Mouse (Mus musculus): Measurements from ENCODE around the gene Gpr160.

GRCm38 (mm10) chr3:30847413-30847812 lies 8.3 kb upstream of the Gpr160 start:
- TF ChIP-seq CTCF (conservative IDR thresholded peaks at IDR 0.05 in 1 of 2, IDR thresholded peaks at IDR 0.05 in 1 of 2; ENCODE audit: low read depth in 2 of 2, low read length in 2 of 2), result no peak
- TF ChIP-seq IRF4 (IDR thresholded peaks at IDR 0.05; ENCODE audit: low read depth, low read length), result no peak
- TF ChIP-seq ETS1 (conservative IDR thresholded peaks at IDR 0.05; ENCODE audit: low read depth, low read length), result no peak
- no peak for TF ChIP-seq EP300 (IDR thresholded peaks at IDR 0.05; ENCODE audit: low read length)
- TF ChIP-seq POLR2A (IDR thresholded peaks at IDR 0.05; ENCODE audit: low read depth, low read length), result no peak
- no peak for TF ChIP-seq KAT2A (IDR thresholded peaks at IDR 0.05; ENCODE audit: insufficient replicate concordance, low read length)
- TF ChIP-seq CHD1 (IDR thresholded peaks at IDR 0.05; ENCODE audit: low read depth, low read length), result no peak
- no peak for TF ChIP-seq NELFE (IDR thresholded peaks at IDR 0.05; ENCODE audit: low read depth, low read length)
- no peak for TF ChIP-seq CHD2 (IDR thresholded peaks at IDR 0.05; ENCODE audit: low read length)
- TF ChIP-seq MAFK (IDR thresholded peaks at IDR 0.05; ENCODE audit: insufficient replicate concordance, low read length), result no peak
- TF ChIP-seq MEF2A (IDR thresholded peaks at IDR 0.05; ENCODE audit: borderline replicate concordance, low read depth, low read length), result no peak
- TF ChIP-seq MAX (IDR thresholded peaks at IDR 0.05; ENCODE audit: low read length), result no peak

All from CH12.LX (cell line).